Mouse (Mus musculus) bone marrow macrophage, adult 2 months (primary cell): ENCODE measurements at regions not wholly inside any gene's neighbourhood (a gene's known extent, or its start where the extent isn't known, plus 50 kb on each side); places are given as distances from the start of the nearest gene placed in this dataset.
"Not testable (repeated sequence)": the region's sequence is repeated elsewhere in the genome, so short reads cannot be mapped to it uniquely, and the experiment has no call there.

Experiments
- CTCF ChIP-seq: IDR thresholded peaks from 2 replicates; pipeline ENCODE4 v1.5.1; 2012; ENCODE audit warnings: low read depth, mild to moderate bottlenecking, low read length, moderate library complexity
- POLR2A ChIP-seq: IDR thresholded peaks from 2 replicates; pipeline ENCODE4 v1.6.1; 2012; ENCODE audit warnings: mild to moderate bottlenecking, low read depth, low read length, borderline replicate concordance

GRCm38 (mm10) chr12:17872491-17872890 is 181.8 kb downstream of the Hpcal1 start:
- not testable (repeated sequence) for TF ChIP-seq CTCF, POLR2A
